Mouse (Mus musculus) bone marrow macrophage, adult 2 months (primary cell): ENCODE data around the gene Neurl1a.

ENCODE experiments used
- CTCF ChIP-seq: IDR thresholded peaks from 2 replicates; pipeline ENCODE4 v1.5.1; 2012; ENCODE audit warnings: low read depth, mild to moderate bottlenecking, low read length, moderate library complexity
- POLR2A ChIP-seq: IDR thresholded peaks from 2 replicates; pipeline ENCODE4 v1.6.1; 2012; ENCODE audit warnings: mild to moderate bottlenecking, low read depth, low read length, borderline replicate concordance

DNA sequence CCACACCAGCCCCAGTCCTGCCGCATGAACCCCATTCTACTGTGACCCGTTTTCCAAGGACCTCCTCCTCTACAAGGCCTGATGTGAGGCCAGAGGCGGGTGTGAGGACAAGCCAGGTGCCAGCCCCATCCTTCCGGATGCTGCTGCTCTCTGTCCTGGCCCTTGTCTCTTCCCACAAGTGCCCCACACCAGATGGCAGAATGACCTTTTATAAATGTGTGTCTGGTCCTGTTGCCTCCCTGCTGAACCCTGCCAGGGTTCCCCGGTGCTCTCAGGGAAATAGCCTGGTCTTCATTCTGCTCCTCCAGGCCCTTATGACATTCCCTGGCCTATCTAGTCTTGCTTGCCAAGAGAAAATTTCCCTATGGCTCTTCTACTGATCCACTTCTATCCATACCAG lies 47.2 kb downstream of the Neurl1a start:
- no peak for TF ChIP-seq POLR2A
- TF ChIP-seq CTCF = no peak
